Mouse (Mus musculus): Measurements from ENCODE around the gene Wdr4. TPM values are rescaled to one million over a fixed set of nuclear protein-coding genes. Genes with fewer than 3 reads are reported as not detected.

Wdr4 gene
- total and polyA plus RNA-seq, 2 experiments, result 12.9 to 27.8 TPM

DNA sequence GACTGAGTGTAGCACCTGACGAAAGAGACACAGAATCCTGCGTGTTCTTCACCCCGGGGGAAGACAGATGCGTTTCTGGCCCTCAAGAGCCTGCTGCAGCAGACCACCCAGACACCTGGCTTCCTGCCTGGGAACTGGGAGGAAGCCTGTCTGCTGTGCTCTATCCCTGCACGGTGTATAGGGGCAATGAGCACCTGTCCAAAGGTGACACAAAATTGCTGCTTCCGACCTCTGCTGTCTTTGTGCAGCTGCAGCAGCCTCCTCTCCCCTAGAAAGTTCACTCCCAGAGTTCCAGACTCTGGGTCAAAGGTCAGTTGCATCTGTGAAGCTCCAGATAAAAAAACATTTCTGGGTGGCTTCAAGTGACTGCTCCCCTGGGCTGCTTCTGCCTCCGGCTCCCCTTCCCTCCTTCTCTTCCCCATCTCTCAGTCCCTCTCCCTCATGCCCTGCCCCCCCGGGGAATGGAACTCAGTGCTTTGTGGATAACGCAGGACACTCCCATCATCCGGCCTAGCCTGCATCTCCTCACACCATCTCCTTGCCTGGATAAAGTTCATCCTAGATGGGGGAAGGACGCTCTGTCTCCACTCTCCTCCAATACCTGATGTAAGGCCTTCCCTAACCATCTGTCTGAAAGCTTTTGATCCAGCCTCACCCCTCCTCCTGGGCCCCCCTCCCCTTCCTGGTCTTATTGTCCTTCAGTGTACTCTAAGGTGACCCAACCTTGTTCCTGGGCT lies 40.5 kb downstream of the Wdr4 start:
- H3K9ac ChIP-seq (ENCODE audit: low read depth, low read length), result peak overlapping the region; percentile 6; the same call in 1 of the 2 replicates
- no peak overlapping the region for H3K4me3 ChIP-seq (ENCODE audit: insufficient read depth, low read depth, low read length)
- H3K79me2 ChIP-seq (ENCODE audit: control insufficient read depth, insufficient read depth, low read length), result no peaks in the 10 kb centered on the region
- peak overlapping the region; percentile 76 for H3K27ac ChIP-seq (replicated peaks; ENCODE audit: insufficient read depth, low read depth, low read length)
- 27% methylated on average over 11 of the region's 11 CpGs for WGBS
- peaks cover 22% of the 10 kb centered on the region for H3K4me1 ChIP-seq (ENCODE audit: control insufficient read depth, insufficient read depth, low read length)
- H3K27me3 ChIP-seq (ENCODE audit: control insufficient read depth, insufficient read depth, low read length), result no peaks in the 10 kb centered on the region
- no peaks in the 10 kb centered on the region for H3K36me3 ChIP-seq (ENCODE audit: control insufficient read depth, insufficient read depth, low read length)
- TF ChIP-seq POLR2A (IDR thresholded peaks at IDR 0.05; ENCODE audit: extremely low read depth, insufficient read depth, low read length) (no peak), CTCF (IDR thresholded peaks at IDR 0.05; ENCODE audit: low read depth, low read length) (no peak)
- peak; percentile 77 for DNase-seq (ENCODE audit: extremely low read depth, low read depth, low spot score)

DNA sequence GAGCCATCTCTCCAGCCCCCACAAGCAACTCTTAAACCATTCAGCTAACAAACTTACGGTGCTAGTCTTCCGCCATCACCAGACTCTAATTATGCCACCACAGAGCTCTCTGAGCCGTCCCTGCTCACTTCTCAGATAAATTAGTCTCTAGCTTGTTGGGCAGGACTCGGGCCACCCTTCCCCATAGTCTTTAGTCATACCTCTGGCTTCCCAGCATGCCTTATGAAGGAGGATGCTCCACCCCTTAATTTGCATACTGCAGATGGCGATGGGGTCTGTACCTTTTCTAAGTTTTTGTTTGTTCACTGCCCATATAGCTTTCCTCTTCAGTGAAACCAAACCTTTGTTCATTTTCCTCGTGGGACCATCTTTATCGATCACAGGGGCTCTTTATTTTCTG lies 41.2 kb downstream of the Wdr4 start:
- Histone ChIP-seq H3K79me2 (ENCODE audit: control insufficient read depth, insufficient read depth, low read length) (no peaks in the 10 kb centered on the region), H3K4me3 (ENCODE audit: insufficient read depth, low read depth, low read length) (no peak overlapping the region), H3K36me3 (ENCODE audit: control insufficient read depth, insufficient read depth, low read length) (no peaks in the 10 kb centered on the region), H3K27ac (replicated peaks; ENCODE audit: insufficient read depth, low read depth, low read length) (peak overlapping the region; percentile 76), H3K4me1 (ENCODE audit: control insufficient read depth, insufficient read depth, low read length) (peaks cover 29% of the 10 kb centered on the region), H3K27me3 (ENCODE audit: control insufficient read depth, insufficient read depth, low read length) (no peaks in the 10 kb centered on the region), H3K9ac (ENCODE audit: low read depth, low read length) (no peak overlapping the region)
- DNase-seq (ENCODE audit: extremely low read depth, low read depth, low spot score), result no peak
- TF ChIP-seq POLR2A (IDR thresholded peaks at IDR 0.05; ENCODE audit: extremely low read depth, insufficient read depth, low read length), result no peak
- no peak for TF ChIP-seq CTCF (IDR thresholded peaks at IDR 0.05; ENCODE audit: low read depth, low read length)
- WGBS, result 83% methylated on average over 7 of the region's 7 CpGs

DNA sequence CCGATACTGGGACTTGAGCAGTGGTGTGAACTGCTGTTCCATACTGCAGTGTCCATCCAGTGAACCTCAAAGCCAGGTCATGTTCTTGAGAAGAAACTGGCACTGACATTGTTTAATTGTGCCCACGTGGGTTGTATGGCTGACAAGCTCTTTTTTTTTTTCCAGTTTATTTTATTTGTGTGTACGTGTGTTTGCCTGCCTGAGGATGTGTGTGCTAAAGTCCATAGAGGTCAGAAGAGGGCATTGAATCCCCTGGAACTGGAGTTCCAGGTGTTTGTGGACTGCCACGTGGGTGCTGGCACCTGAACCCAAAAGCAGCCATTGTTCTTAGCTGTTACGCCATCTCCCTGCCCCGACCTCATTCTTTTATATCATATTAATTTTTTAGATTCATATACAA lies 45.4 kb downstream of the Wdr4 start:
- Histone ChIP-seq H3K4me3 (ENCODE audit: insufficient read depth, low read depth, low read length) (no peak overlapping the region), H3K79me2 (ENCODE audit: control insufficient read depth, insufficient read depth, low read length) (no peaks in the 10 kb centered on the region), H3K9ac (ENCODE audit: low read depth, low read length) (no peak overlapping the region), H3K4me1 (ENCODE audit: control insufficient read depth, insufficient read depth, low read length) (peaks cover 18% of the 10 kb centered on the region), H3K36me3 (ENCODE audit: control insufficient read depth, insufficient read depth, low read length) (peaks cover 2% of the 10 kb centered on the region; the same call in 1 of the 2 replicates), H3K27ac (replicated peaks; ENCODE audit: insufficient read depth, low read depth, low read length) (peak overlapping the region; percentile 88), H3K27me3 (ENCODE audit: control insufficient read depth, insufficient read depth, low read length) (no peaks in the 10 kb centered on the region)
- DNase-seq (ENCODE audit: extremely low read depth, low read depth, low spot score), result peak; percentile 100
- TF ChIP-seq POLR2A (IDR thresholded peaks at IDR 0.05; ENCODE audit: extremely low read depth, insufficient read depth, low read length), result no peak
- TF ChIP-seq CTCF (IDR thresholded peaks at IDR 0.05; ENCODE audit: low read depth, low read length), result no peak
- 21% methylated on average over 6 of the region's 6 CpGs for WGBS

DNA sequence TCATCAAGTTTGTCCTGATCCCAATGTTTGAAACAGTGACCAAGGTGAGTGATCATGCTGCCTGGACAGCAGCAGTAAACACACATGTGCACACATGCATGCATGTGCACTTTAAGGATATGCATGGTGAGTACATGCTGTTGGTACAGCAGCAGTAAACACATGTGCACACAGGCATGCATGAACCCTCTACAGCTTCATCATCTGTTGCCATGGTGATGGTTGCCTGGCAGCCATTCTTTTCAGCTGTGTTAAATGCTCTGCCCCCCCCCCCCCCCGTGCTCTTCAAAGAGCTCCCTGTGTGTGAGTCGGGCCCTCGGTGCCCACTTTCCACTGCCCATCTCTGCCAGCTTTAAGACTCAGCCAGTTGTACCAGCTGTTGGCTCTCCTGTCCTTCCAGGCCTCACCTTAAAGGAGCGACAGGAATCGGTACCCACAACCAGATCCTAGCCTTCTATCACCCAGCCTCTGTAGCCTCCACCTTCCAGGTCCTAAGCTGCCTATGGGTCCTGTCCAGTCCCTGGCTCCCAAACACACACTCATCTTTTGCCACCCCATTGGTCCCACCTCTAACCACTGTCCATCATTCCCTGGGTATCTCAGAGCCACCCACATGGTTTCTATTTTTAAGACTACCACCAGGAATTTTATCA lies 48.9 kb downstream of the Wdr4 start:
- H3K4me1 ChIP-seq (ENCODE audit: control insufficient read depth, insufficient read depth, low read length), result peaks cover 12% of the 10 kb centered on the region
- no peaks in the 10 kb centered on the region for H3K79me2 ChIP-seq (ENCODE audit: control insufficient read depth, insufficient read depth, low read length)
- H3K4me3 ChIP-seq (ENCODE audit: insufficient read depth, low read depth, low read length), result no peak overlapping the region
- DNase-seq (ENCODE audit: extremely low read depth, low read depth, low spot score), result no peak
- no peak overlapping the region for H3K9ac ChIP-seq (ENCODE audit: low read depth, low read length)
- TF ChIP-seq POLR2A (IDR thresholded peaks at IDR 0.05; ENCODE audit: extremely low read depth, insufficient read depth, low read length) (no peak), CTCF (IDR thresholded peaks at IDR 0.05; ENCODE audit: low read depth, low read length) (no peak)
- H3K27ac ChIP-seq (replicated peaks; ENCODE audit: insufficient read depth, low read depth, low read length), result no peak overlapping the region
- no peaks in the 10 kb centered on the region for H3K27me3 ChIP-seq (ENCODE audit: control insufficient read depth, insufficient read depth, low read length)
- peaks cover 15% of the 10 kb centered on the region for H3K36me3 ChIP-seq (ENCODE audit: control insufficient read depth, insufficient read depth, low read length)
- 92% methylated on average over 5 of the region's 5 CpGs for WGBS

DNA sequence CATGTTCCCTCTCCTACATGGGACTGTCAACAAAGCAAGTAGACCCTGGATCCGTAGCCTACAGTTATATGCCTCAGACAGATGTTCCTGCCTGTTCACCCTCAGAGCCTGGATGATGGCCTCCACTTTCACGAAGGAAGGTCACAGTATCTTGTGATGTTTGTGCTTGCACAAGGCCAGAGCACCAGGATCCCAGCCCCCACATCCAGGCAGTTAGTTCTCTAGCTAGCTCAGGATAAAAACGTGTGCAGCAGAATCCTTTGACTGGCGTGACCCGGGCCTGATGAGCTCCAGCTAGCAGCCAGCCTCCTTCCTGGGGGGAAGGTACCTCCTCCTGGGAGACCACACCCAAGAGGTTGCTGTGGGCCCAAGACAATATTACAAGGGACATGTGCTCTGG lies 51.3 kb downstream of the Wdr4 start:
- H3K4me3 ChIP-seq (ENCODE audit: insufficient read depth, low read depth, low read length), result no peak overlapping the region
- no peaks in the 10 kb centered on the region for H3K79me2 ChIP-seq (ENCODE audit: control insufficient read depth, insufficient read depth, low read length)
- no peak for DNase-seq (ENCODE audit: extremely low read depth, low read depth, low spot score)
- no peak for TF ChIP-seq CTCF (IDR thresholded peaks at IDR 0.05; ENCODE audit: low read depth, low read length)
- 59% methylated on average over 5 of the region's 5 CpGs for WGBS
- H3K27ac ChIP-seq (replicated peaks; ENCODE audit: insufficient read depth, low read depth, low read length), result no peak overlapping the region
- H3K27me3 ChIP-seq (ENCODE audit: control insufficient read depth, insufficient read depth, low read length), result no peaks in the 10 kb centered on the region
- peaks cover 2% of the 10 kb centered on the region; the same call in 1 of the 2 replicates for H3K4me1 ChIP-seq (ENCODE audit: control insufficient read depth, insufficient read depth, low read length)
- no peak overlapping the region for H3K9ac ChIP-seq (ENCODE audit: low read depth, low read length)
- H3K36me3 ChIP-seq (ENCODE audit: control insufficient read depth, insufficient read depth, low read length), result peaks cover 22% of the 10 kb centered on the region

DNA sequence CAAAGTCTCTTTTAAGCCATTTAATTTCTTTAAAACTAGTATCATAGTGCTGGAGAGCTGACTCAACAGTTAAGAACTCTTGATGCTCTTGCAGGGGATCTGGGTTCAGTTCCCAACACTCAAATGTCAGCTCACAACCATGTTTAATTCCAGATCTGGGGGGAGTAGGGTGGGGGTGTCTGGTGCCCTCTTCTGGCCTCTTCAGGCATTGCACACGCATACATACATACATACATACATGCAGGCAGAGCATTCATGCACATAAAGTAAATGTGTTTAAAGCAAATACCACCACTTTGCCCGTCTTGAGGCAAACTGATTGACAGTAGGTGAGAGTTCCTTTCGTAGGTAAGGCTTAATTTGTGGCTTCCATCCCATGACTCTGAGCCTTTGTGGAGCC lies 52.9 kb downstream of the Wdr4 start:
- H3K36me3 ChIP-seq (ENCODE audit: control insufficient read depth, insufficient read depth, low read length), result peaks cover 22% of the 10 kb centered on the region

More for the DNA sequence above, 52.9 kb downstream of the Wdr4 start:
- 91% methylated on average over 3 of the region's 3 CpGs for whole genome bisulfite sequencing
- DNase-seq (ENCODE audit: extremely low read depth, low read depth, low spot score), result no peak
- Histone ChIP-seq H3K4me1 (ENCODE audit: control insufficient read depth, insufficient read depth, low read length) (no peaks in the 10 kb centered on the region), H3K9ac (ENCODE audit: low read depth, low read length) (no peak overlapping the region), H3K4me3 (ENCODE audit: insufficient read depth, low read depth, low read length) (no peak overlapping the region), H3K27me3 (ENCODE audit: control insufficient read depth, insufficient read depth, low read length) (no peaks in the 10 kb centered on the region), H3K27ac (replicated peaks; ENCODE audit: insufficient read depth, low read depth, low read length) (no peak overlapping the region), H3K79me2 (ENCODE audit: control insufficient read depth, insufficient read depth, low read length) (no peaks in the 10 kb centered on the region)
- peak; percentile 70 for TF ChIP-seq CTCF (IDR thresholded peaks at IDR 0.05; ENCODE audit: low read depth, low read length)
- no peak for TF ChIP-seq POLR2A (IDR thresholded peaks at IDR 0.05; ENCODE audit: extremely low read depth, insufficient read depth, low read length)
